Mouse (Mus musculus) small intestine, adult 2 months (tissue): ENCODE data around the gene Zcchc9.

Source experiments
- CTCF ChIP-seq: fragments of 200-500 bp; IDR thresholded peaks from 2 replicates; pipeline ENCODE4 v1.5.1; 2012; ENCODE audit warnings: low read depth, mild to moderate bottlenecking, control low read depth, inconsistent platforms, low read length, moderate library complexity, mixed read lengths; ENCODE audit not compliant: insufficient replicate concordance, insufficient read length; ENCODE audit errors: extremely low read depth
- POLR2A ChIP-seq: fragments of 200-500 bp; IDR thresholded peaks from 2 replicates; pipeline ENCODE4 v1.6.1; 2012; ENCODE audit warnings: low read depth, mild to moderate bottlenecking, control low read depth, inconsistent platforms, low read length, moderate library complexity

DNA sequence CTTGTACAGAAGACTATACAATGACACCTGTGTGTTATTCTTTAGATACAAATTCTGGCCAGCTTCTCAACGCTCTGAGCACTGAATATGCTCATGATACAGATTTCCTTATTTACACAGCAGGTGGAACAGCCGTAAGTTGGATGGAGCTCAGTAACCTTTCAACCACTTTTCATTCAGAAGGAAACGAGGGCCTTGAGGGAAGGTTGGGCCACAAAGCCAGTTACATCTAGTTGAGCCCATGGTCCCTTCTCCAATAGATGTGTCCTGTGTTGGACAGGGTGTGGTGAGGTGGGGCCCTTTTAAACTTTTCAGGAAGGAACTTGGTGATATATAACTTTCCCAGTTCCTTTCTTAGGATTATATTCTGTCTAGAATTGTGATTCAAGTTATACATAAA, 46.9 kb upstream of the Zcchc9 start:
- no peak for TF ChIP-seq CTCF
- TF ChIP-seq POLR2A = no peak
